Mouse (Mus musculus) ES-E14 (cell line): ENCODE results near the gene Mapk3. TPM values are rescaled to one million over a fixed set of nuclear protein-coding genes. Genes with fewer than 3 reads are reported as not detected.
"Not testable (repeated sequence)": the region's sequence is repeated elsewhere in the genome, so short reads cannot be mapped to it uniquely, and the experiment has no call there.

Source experiments
- DNase-seq: peaks from one replicate; pipeline ENCODE4 v3.0.0-alpha.2; 2013; ENCODE audit warnings: low read depth, low spot score
- H3K27ac ChIP-seq: 2 replicates; pipeline ENCODE4 v1.5.1; 2012; ENCODE audit warnings: low read depth, mild to moderate bottlenecking, low read length, moderate library complexity, mixed read lengths; ENCODE audit not compliant: poor library complexity, insufficient read depth, severe bottlenecking
- H3K36me3 ChIP-seq: 2 replicates; pipeline ENCODE4 v1.6.1; 2012; ENCODE audit warnings: mild to moderate bottlenecking, low read length, moderate library complexity, mixed read lengths; ENCODE audit not compliant: control insufficient read depth, poor library complexity, insufficient read depth, severe bottlenecking
- H3K4me1 ChIP-seq, 2 experiments: fragments of 150-350 bp in 1 of 2; sonication (generic) in 1 of 2; 2 replicates each; pipeline ENCODE4 v1.6.1; 2012; ENCODE audit warnings: low read length in 2 of 2, mild to moderate bottlenecking in 1 of 2, mixed read lengths in 1 of 2; ENCODE audit not compliant: control insufficient read depth in 2 of 2, insufficient read depth in 2 of 2, poor library complexity in 1 of 2
- H3K4me3 ChIP-seq, 2 experiments: fragments of 150-350 bp in 1 of 2; sonication (generic) in 1 of 2; 2 replicates each; pipeline ENCODE4 v1.5.1; 2012; ENCODE audit warnings: low read length in 2 of 2, low read depth in 1 of 2, mild to moderate bottlenecking in 1 of 2, mixed read lengths in 1 of 2; ENCODE audit not compliant: insufficient read depth in 1 of 2, poor library complexity in 1 of 2, severe bottlenecking in 1 of 2
- H3K9ac ChIP-seq: 2 replicates; pipeline ENCODE4 v1.6.1; 2012; ENCODE audit warnings: low read depth, mild to moderate bottlenecking, low read length, mixed read lengths; ENCODE audit not compliant: poor library complexity, insufficient read depth, severe bottlenecking
- H3K9me3 ChIP-seq: fragments of 150-350 bp; sonication (generic); 2 replicates; pipeline ENCODE4 v1.6.1; 2012; ENCODE audit warnings: low read depth, mild to moderate bottlenecking, low read length; ENCODE audit not compliant: control insufficient read depth, insufficient read depth
- CHD2 ChIP-seq: IDR thresholded peaks from 2 replicates; pipeline ENCODE4 v1.6.1; 2014; ENCODE audit warnings: mild to moderate bottlenecking, low read depth, low read length, inconsistent platforms
- HCFC1 ChIP-seq: IDR thresholded peaks from 2 replicates; pipeline ENCODE4 v1.6.1; 2012; ENCODE audit warnings: low read length, inconsistent platforms, borderline replicate concordance; ENCODE audit not compliant: insufficient read depth
- MAFK ChIP-seq: IDR thresholded peaks from 2 replicates; pipeline ENCODE4 v1.6.1; 2014; ENCODE audit warnings: mild to moderate bottlenecking, low read depth, low read length, inconsistent platforms; ENCODE audit not compliant: insufficient read depth
- ZC3H11A ChIP-seq: IDR thresholded peaks from 2 replicates; pipeline ENCODE4 v1.6.1; 2012; ENCODE audit warnings: low read depth, mild to moderate bottlenecking, inconsistent platforms, low read length, borderline replicate concordance
- ZNF384 ChIP-seq: IDR thresholded peaks from 2 replicates; pipeline ENCODE4 v1.6.1; 2012; ENCODE audit warnings: low read depth, low read length, inconsistent platforms
- in situ Hi-C, 2 experiments: fragments of 600-800 bp; cut with MboI; formaldehyde crosslinking; loops; one replicate each; pipeline ENCODE4 v1.15.1; 2025; ENCODE audit warnings: low sequenced_read_pairs in 2 of 2, inconsistent platforms in 1 of 2; ENCODE audit not compliant: unreplicated experiment in 2 of 2
- total RNA-seq: library from RNA; depleted of rRNA; stranded (reverse); fragments of 300-350 nt; gene quantifications from 2 replicates; pipeline ENCODE4 v1.2.3, GENCODE M21; 2012

Mapk3 gene
- total RNA-seq, 1 experiment, result 31.1 TPM

DNA sequence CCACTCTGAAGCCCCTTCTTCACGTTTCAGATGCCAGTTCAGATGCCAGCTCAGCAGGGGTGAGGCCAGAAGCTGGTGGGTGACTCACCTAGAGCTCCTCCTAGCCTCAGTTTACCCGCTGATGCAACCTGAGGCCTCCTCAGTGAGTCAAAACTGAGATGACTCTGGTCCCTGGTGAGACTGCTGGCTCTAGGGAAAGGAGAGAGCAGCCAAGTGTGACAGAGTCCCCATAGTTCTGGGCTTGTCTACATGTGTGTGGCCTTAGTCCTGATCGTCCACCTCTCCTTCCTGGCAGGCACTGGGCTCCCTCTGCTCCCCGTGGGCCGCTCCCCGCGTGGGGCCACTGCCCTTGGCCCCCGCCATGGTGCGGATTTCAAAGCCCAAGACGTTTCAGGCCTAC lies 18.1 kb downstream of the Mapk3 start:
- TF ChIP-seq ZNF384 (no peak), HCFC1 (no peak), ZC3H11A (no peak), CHD2 (no peak), MAFK (no peak)
- peaks cover 2% of the 10 kb centered on the region; the same call in 1 of the 2 replicates for H3K36me3 ChIP-seq
- DNase-seq, result no peak
- H3K9ac ChIP-seq, result peak overlapping the region; percentile 77
- in situ Hi-C loops, result no loop called here
- H3K27ac ChIP-seq, result peak overlapping the region; percentile 5; the same call in 1 of the 2 replicates
- H3K9me3 ChIP-seq, result no peaks in the 10 kb centered on the region
- H3K4me3 ChIP-seq, result peak overlapping the region; percentile 74 to 85
- peaks cover 5 to 23% of the 10 kb centered on the region in 2 experiments for H3K4me1 ChIP-seq

DNA sequence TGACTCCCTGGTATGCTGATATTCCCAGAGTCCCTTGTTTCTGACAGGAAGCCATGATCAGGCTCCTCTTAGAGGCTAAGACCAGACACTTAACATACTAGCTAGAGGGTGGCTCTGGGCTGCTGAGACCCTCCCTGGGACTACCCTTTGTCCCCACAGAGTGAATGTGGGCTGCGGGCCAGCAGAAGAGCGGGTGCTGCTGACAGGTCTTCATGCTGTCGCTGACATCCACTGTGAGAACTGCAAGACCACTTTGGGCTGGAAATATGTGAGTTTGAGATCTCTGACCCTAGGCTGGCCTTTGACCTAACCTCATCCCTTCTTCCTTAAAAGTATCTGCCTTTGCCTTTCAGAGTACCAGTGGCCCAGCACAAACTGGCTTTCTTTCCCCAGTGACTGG lies 18.7 kb downstream of the Mapk3 start:
- H3K4me1 ChIP-seq, result peaks cover 5 to 23% of the 10 kb centered on the region in 2 experiments
- TF ChIP-seq ZNF384, result no peak
- TF ChIP-seq ZC3H11A, result no peak
- no peak for TF ChIP-seq HCFC1
- TF ChIP-seq CHD2, result no peak
- TF ChIP-seq MAFK, result no peak
- H3K9me3 ChIP-seq, result no peaks in the 10 kb centered on the region
- in situ Hi-C loops, result no loop called here
- DNase-seq, result no peak
- H3K9ac ChIP-seq, result no peak overlapping the region
- H3K36me3 ChIP-seq, result peaks cover 4% of the 10 kb centered on the region; the same call in 1 of the 2 replicates
- H3K4me3 ChIP-seq, result no peak overlapping the region
- H3K27ac ChIP-seq, result no peak overlapping the region

DNA sequence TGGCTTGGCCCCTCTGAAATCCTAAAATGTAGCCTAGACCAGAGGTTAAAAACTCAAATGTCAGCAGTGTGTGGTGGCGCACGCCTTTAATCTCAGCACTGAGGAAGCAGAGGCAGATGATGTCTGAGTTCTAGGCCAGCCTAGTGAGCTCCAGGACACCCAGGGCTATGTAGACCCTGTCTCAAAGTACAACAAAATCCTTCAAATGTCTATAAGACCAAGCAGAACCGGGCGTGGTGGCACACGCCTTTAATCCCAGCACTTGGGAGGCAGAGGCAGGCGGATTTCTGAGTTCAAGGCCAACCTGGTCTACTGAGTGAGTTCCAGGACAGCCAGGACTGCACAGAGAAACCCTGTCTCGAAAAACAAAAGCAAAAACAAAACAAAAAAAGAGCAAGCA lies 19.7 kb downstream of the Mapk3 start:
- H3K4me1 ChIP-seq, result peaks cover 5 to 23% of the 10 kb centered on the region in 2 experiments
- in situ Hi-C loops, H3K4me3 ChIP-seq, H3K9ac ChIP-seq, H3K27ac ChIP-seq, H3K36me3 ChIP-seq, DNase-seq, H3K9me3 ChIP-seq: not testable (repeated sequence)

DNA sequence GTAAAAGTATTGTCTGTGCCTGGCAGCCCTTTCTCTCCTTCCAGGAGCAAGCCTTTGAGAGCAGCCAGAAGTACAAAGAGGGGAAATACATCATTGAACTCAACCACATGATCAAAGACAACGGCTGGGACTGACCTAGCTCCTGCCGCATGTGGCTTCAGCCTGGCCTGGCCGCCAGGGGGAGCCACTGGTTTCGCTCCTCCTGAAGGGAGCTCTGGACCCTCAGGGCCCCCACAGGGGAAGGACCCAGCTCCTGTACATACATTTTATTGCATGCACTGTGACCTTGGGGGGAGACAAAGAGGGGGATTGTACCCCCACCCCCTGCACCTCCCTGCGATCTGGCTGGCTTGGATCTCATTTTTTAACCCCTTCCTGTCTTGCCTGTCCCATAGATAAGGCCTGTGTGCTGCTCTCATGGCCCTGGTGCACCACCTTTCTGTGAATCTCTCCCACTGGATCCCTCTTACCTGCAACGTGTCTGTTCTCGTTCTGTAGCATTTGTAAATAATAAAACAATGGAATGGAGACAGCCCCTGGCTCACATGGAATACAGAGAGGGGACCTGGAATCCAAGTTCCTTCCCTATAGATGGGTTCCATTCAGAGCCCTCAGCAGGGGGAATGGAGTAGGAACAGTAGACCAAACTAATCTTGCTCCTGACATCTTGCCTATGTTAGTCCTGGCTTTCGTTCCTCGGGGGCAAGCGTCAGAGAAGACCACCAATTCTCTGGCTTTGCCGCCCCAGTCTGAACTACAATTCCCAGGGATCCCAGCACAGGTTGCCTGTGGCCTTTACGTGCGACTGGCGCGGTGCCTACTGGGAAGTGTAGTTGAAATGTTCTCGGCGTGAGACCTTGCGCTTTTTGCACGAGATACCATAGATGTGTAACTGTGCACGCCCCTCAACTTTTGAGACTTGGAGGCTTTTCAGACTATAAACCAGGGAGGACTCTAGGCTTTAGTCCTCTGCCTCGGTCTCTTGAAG lies 20.9 kb downstream of the Mapk3 start:
- Histone ChIP-seq H3K4me3 (peak overlapping the region; percentile 23 to 64; a peak in 3 of 4 replicates), H3K36me3 (peaks cover 19% of the 10 kb centered on the region), H3K9me3 (no peaks in the 10 kb centered on the region), H3K27ac (no peak overlapping the region), H3K9ac (peak overlapping the region; percentile 59), H3K4me1 (peaks cover 5 to 24% of the 10 kb centered on the region in 2 experiments)
- peak; percentile 74 for DNase-seq
- in situ Hi-C loops, result no loop called here
- no peak for TF ChIP-seq ZC3H11A
- TF ChIP-seq HCFC1, result peak; percentile 99
